Mouse (Mus musculus) spleen, adult 18-20 months (tissue): ENCODE measurements around the gene Fam120a.

Experiments used
- DNase-seq, 2 experiments: peaks; one replicate each; pipeline ENCODE4 v3.0.0; 2022; ENCODE audit warnings: mixed read lengths in 2 of 2

Fam120a gene

GRCm38 (mm10) chr13:48851719-48852118 lies 116.1 kb downstream of the Fam120a start:
- no peak for DNase-seq

GRCm38 (mm10) chr13:48850771-48851170 lies 117.0 kb downstream of the Fam120a start:
- no peak for DNase-seq

- DNase-seq = no peak
Measured at GRCm38 (mm10) chr13:48850326-48850725, 117.5 kb downstream of the Fam120a start.

DNA sequence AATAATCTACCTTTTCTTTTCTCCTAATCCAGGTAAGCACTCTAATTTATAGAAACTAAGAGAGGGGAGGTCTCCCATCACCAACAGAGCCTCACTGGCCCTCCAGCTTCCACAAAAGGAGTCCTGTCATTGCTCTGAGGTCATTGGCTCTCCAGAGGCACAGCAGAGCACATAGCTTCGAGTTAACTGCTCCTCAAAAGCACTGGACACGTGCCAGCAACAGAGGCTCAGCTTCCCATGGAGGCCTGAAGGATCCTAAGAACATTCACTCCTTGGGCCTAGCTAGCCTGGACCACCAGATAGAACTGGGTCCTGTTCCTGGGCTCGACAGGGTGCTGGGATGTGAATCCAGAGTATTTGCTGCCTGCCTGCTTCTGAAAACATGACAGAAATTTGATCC lies 118.7 kb downstream of the Fam120a start:
- DNase-seq = no peak

- DNase-seq = no peak
Measured at GRCm38 (mm10) chr13:48845308-48845707, 122.5 kb downstream of the Fam120a start.

- no peak for DNase-seq
Measured at GRCm38 (mm10) chr13:48843530-48843929, 124.3 kb downstream of the Fam120a start.

DNA sequence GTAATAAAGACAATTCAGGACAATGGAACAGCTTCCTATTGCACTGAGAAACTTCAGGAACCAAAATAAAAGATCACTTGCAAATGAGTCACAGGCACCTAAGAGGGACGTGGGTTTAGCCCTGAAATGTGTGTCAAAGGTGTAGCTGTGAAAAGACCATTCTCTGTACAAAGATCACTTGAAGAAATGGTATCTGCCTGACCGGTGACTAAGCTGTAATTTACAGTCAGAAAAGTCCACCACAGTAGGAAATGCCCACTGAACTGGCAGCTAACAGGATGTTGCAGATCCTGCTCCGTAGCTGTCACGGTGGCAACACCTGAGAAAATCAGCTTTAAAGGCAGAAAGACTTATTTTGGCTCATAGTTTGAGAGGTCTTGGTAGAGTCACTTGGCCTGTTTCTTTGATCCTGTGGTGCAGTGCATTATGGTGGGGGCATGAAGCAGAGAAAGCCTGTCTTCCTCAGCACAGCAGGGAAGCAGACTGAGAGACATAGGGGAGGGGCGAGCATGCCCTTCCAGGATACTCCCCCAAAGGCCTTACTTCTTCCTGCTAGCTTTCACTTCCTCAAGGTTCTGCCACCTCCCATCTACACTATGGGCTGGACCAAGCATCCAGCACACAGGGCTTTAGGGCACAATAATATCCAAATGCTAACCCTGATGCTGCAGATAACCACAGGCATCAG lies 125.8 kb downstream of the Fam120a start:
- no peak for DNase-seq

- no peak for DNase-seq
Measured at GRCm38 (mm10) chr13:48838284-48838683, 129.5 kb downstream of the Fam120a start.

GRCm38 (mm10) chr13:48837537-48837936 lies 130.3 kb downstream of the Fam120a start:
- no peak for DNase-seq

GRCm38 (mm10) chr13:48830528-48831250 lies 137.1 kb downstream of the Fam120a start:
- no peak for DNase-seq

GRCm38 (mm10) chr13:48829780-48830179 lies 138.0 kb downstream of the Fam120a start:
- no peak for DNase-seq
